Mouse (Mus musculus) left cerebral cortex, postnatal 36 days (tissue): ENCODE data around the gene Thsd7b. TPM values are rescaled to one million over a fixed set of nuclear protein-coding genes. Genes with fewer than 3 reads are reported as not detected.
A peak's percentile ranks its signal among the peaks of the same experiment; 100 is the strongest.

Source experiments
- DNase-seq, 2 experiments: peaks; one replicate each; pipeline ENCODE4 v3.0.0; 2021 to 2022; ENCODE audit warnings: low spot score in 2 of 2, mixed read lengths in 1 of 2
- intact Hi-C: fragments of 180-260 bp; cut with DNase I; formaldehyde crosslinking; loops from one replicate; pipeline ENCODE4 v1.15.1; 2025
- total RNA-seq, 2 experiments: library from RNA; stranded (reverse); gene quantifications; 2 replicates each; pipeline ENCODE4 v1.2.3; 2021

Thsd7b gene
- total RNA-seq, result 1 to 10 TPM; 7.3 to 7.9 TPM

DNA sequence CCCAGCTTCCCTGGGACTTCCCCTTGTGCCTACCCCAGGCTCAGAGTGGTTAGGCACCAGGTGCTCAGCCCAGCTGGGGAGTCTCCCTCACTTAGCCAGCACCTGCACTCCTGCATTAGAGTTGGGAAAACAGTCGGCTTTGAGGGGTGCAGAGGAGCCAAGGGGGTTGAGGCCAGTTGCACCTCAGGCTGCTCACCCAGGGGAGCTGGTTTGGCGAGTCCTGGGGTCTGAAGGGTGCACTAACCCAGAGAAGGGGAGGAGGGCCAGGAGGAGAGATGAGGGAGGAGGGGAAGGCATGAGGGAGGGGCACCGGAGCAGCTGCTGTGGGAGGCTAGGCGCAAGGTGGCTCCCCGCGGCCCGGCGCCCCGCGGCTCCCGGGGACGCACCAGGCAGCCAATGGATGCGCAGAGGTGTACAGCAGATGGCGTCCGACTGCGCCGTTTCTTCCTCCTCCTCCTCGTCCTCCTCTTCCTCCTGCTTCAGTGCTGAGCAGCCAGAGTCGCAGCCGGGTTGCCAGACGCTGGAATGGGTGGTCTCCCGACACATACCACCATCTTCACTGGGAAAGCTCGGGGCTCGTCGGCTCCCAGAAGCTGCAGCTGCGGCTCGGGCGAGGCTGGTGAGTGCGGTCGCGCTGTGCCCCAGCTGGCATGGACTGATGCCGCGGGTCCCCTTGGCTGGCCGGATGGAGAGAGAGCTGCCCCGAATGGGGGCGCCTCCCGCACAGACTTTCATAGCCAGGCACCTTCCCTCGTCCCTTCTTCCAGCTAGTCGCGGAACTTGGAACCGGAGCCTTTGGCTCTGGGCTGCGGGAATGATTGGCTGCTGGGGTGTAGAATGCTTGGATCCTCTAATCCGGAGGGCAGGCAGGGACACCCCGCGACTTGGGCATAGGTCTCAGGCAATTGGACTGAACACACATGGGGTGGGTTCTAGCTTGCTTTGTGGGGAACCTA, at the start of gene Thsd7b:
Gene Thsd7b (plus strand): TSS at position 321 of the 956 bp plus-strand sequence.
- peak; percentile 52 to 56 for DNase-seq
- intact Hi-C loops, result loop anchor here (10.0 kb wide), 1 partner anchor 922 kb away; no protein-coding TSS in a partner anchor

DNA sequence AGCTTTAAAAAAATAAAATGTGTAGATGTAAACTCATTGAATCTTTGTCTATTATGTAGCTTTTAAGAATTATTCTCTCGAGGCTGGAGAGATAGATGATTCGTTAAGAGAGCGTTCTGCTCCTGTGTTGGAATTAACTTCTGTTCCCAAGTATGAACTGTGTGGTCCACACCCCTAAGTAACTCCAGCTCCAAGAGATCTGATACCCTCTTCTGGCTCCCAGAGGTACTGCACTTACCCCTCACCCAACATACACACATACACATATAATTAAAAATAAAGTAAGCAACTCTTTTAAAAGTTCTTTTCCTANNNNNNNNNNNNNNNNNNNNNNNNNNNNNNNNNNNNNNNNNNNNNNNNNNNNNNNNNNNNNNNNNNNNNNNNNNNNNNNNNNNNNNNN, 28.8 kb upstream of the Thsd7b start:
- DNase-seq, result peak in 1 of 2 experiments; percentile 5
- intact Hi-C loops, result loop anchor here (5.0 kb wide), 1 partner anchor 367 kb away; no protein-coding TSS in a partner anchor

DNA sequence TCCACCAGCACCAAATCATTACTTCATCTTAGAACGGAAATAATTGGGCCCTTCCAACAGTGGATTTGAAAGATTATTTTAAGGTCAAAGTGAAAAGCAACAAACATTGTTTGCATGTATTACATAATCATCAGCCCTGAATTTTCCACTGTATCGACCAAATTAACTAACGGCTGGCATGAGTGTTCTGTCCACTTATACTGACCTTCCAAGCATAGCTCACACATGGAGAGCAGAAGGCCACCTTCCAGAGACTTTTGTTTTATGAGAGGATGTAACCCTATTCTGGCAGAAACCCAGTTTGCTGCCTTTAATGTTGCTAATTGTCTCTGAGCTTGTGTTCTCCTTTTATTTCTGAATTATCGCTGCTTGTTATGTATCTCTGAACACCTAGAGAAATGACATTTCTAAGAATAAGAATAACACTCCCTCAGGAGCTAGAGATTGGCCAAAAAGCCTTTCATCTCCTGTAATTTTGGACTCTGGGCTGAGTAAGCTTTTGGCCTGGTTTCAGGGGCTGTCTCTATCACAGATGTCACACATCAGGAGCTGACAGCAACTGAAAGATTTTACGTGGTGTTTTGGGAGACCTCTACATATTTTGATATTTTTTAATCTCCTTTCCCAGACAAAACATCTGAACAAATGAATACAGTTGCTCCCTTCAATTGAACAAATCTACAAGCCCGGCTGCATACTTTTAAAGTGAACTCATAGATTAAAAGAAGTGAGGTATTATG, 22.2 kb upstream of the Thsd7b start:
- intact Hi-C loops, result no loop called here
- no peak for DNase-seq

DNA sequence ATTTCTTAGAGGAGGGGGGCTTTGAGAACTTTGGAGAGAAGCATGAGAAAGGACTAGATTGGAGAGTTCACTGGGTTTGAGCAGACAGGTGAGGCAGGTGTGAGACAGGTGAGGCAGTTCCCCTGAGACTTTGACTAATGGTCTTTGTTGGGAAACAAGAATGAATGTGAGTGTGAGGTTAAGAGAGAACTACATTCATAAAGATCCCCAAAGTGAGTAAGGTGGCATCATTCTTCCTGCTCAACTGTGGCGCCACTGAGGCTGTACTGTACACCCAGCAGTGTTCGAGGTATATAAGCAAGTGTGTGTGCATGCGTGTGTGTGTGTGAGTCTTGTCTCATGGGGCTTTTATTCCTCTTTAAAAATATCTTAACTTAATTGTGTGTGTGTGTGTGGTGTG, 6.4 kb upstream of the Thsd7b start:
- DNase-seq, result no peak
- intact Hi-C loops, result no loop called here

DNA sequence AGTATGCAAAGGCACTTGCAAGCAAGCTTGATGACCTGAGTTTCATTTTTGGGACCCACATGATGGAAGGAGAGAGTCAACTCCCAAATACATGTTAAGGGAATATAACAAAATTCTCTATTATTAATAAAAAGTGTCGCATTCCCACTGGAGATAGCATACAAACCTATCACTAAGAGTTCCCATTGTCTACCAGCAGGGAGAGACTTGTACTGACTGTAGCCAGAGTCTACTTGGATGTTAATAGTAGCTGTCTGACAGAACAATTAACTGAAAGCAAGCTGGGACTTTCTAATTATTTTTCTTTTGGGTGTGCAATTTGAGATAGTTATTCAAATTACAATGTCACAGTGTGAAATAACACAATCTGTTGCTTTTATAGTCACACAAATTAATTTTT, 31.1 kb downstream of the Thsd7b start:
- DNase-seq, result no peak
- intact Hi-C loops, result no loop called here

DNA sequence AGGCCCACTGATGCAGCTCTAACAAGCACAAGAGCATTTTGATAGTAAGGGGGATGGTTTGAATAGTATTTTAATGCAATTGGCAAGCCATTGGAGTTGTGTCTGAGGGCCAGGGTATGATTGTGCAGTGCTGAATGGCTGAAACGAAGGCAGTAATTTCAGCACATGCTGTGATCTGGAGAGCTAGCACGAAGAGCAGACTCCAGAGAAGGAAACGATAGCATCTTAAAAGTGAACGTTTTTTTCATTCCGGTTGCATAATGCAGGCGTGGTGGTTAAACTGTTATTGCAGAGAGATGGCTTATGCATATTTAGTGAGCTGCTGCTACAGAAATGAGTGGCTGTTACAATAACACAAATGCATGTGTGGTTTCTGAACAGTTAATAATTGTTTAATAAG, 51.3 kb downstream of the Thsd7b start:
- intact Hi-C loops, result no loop called here
- DNase-seq, result peak; percentile 6 to 7

DNA sequence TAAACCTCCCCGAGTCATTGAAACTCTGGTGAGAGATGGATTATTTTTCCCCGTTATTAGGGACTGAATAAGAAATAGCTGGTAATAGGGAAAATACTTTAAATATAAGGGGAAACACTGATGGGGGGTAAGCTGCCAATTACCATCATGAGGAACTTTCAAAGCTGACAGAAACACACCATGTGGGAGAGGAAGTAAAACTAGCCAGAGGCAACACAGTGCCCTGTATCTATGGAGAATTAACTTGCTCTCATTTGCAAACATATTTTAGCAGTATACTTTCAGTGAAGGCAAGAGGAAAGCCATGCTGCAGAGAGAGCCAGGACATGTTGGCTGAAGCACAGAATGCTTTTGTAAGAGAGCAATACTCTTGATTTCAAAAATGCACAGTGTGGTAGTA, 51.7 kb downstream of the Thsd7b start:
- no peak for DNase-seq
- intact Hi-C loops, result no loop called here

DNA sequence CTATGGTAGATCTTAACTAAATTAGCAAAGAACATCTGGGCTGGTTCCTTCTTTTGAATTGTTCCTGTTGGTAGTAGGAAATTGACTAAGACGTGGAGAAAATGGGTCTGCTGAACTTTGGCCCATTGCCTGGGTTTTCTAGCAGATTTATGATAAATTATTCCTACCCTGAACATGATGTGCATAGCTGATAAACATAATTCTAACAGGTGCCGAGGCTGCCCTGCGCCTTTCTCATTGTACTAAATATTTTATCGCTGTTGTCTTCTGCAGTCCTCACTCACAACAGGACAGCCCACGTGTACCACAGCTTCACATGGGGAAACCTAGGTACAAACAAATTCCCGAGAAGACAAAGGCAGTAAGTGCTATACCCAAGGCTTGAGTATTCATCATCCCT, 83.5 kb downstream of the Thsd7b start:
- DNase-seq, result no peak
- intact Hi-C loops, result no loop called here

DNA sequence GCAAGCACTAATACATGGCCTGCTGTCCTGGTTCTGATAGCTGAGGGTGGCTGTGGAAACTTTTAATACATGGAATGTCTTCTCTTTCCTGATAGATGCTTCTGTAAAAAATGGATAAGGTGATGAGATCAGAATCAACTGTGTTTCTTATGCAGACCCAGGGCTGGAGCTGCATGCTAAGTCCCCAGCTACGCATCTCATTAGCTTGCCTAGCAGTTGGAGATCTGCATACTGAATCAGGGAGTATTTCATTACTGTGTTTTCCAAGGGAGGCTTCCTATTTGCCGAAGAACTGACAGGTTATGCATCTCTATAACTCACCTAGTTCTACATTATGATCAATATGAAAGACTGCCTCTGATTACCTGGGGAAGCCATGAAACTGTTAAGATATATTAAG, 84.3 kb downstream of the Thsd7b start:
- no peak for DNase-seq
- intact Hi-C loops, result no loop called here

DNA sequence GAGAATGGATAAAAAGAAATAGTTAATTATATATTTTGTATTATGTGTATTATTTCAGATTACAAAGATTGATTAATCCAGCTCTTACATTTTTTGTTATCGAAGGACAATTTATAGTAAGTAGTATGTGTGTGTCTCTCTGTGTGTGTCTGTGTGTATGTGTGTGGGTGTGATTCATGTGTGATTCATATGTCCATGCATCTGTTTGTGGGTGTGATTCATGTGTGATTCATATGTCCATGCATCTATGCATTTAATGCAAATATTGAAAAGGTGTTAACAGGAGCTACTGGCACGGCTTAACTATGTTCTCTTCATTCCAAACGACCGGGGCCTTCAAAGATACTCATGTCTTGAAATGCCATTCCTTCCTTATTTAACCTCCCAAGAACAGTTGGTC, 90.3 kb downstream of the Thsd7b start:
- intact Hi-C loops, result no loop called here
- no peak for DNase-seq

DNA sequence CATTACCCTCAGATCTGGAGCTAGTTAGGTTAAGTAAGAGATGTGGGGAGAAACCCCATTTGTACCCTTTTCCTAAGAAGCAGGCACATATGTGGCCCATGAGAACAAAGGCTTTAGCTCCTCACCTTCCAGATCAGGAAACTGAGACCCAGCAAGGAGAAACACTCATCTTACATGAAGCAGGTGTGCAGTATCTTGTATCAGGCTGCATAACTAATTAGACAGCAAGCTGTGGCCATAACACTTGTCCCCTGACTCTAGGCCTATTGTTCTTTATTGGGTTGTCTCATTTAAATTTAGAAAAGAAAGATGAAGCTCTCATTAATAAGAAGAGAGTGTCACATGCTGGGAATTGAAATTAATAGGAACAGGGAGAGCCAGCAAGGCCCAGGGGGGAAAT, 91.7 kb downstream of the Thsd7b start:
- DNase-seq, result no peak
- intact Hi-C loops, result no loop called here

DNA sequence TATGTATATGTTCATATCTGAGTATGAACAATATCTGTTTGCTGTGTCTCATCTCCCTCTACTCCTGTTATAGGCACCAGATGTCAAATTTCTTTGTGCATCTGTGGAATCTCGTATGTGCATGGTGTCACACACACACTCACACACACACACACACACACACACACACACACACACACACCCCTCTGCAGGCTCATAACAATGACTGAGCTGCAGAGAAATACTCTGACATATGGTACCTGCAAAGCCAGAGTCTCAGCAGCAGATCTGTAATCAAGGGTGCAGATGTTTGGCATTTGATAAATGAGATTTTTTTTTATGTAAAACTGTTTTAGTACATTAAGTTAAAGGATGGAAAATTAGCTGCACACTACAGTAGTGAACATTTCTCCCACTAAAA, 92.5 kb downstream of the Thsd7b start:
- DNase-seq, result no peak
- intact Hi-C loops, result no loop called here

DNA sequence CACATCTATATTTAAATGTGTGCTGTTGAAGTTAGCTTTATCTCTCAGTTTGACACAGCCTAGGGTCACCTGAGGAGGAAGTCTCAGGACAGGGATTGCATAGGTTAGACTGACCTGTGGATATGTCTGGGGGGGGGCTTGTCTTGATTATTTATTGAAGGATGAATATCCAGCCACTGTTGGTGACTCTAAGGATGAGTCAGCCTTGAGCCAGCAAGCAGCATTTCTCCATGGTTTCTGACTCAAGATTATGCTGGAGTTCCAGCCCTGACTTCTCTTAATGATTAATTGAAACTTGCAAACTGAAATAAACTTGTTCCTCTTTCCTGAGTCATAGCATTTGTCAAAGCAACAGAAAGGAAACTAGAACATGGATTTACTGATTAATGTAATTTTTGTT, 113.4 kb downstream of the Thsd7b start:
- no peak for DNase-seq
- intact Hi-C loops, result no loop called here

DNA sequence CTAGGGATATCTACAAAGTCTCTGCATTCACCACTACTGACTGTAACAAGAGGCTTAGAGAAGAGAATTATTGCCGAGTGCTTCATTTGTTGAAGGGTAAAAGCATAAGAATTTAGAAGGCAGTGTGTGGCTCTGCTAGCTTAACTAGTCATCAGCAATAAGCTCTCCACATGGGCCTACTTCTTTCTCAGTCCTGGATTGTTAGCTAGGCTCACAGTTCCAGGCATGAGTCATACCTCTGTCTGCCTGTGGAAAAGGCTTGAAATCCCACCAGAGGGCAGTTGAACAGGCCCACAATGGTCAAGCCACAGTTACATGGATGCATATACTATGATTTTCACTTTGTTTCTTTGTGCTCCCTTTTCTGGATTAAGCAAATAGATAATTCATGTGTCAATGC, 138.5 kb downstream of the Thsd7b start:
- intact Hi-C loops, result no loop called here
- no peak for DNase-seq

DNA sequence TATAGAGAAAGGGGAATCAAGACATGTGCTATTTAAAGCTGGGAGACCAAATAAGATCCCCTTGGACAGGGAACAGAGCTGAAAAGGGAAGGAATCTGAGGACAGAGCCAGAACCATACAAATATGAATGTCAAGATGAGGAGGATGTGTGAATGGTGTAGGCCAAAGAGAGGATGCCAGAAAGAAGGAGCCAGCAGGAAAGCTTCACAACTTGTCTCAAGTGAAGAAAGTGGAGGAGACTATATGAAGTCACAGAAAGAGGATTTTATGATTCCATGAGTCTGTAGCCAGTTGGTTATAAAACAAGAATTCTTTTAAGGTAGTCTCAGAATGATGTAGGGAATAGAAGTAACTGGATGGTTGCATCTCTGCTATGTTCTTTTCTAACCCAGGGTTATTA, 148.5 kb downstream of the Thsd7b start:
- DNase-seq, result peak; percentile 12 to 26
- intact Hi-C loops, result loop anchor here (5.0 kb wide), 1 partner anchor 56 kb away; no protein-coding TSS in a partner anchor

DNA sequence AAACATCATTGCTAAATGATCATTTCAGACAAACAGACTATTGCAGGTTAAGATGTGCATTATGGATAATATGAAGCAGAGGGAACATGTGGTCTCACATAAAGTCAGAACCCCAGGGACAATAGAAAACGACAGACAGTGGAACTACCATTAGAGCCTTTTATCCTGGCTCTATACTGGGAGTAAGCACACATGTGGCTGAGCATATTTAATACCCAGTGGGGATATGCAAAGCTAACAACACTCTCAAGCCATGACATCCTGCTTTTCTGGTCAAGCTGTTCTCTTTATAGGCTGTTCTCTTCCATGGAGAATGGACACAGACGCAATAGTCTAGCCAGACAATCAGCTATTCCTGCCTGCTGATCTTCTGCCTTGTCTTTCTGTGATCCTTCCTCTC, 191.3 kb downstream of the Thsd7b start:
- intact Hi-C loops, result no loop called here

DNA sequence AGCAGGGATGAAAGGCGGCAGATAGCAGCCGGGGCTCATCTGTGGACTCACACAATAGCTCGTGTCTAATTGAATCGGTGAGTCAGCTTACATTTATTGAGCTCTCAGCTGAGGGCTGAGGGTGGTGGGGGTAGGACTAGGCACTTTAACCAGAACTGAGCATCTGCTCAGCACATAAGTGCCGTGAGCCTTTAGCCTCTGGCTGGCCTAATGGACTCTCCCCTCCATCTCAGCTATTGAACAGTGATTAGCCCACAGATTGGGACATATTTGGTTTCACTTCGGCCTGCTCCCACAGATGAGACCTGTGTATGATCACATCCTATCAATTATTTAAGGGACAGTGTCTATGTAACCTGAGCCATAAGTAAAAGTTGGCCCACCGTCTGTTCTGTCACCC, 200.4 kb downstream of the Thsd7b start:
- intact Hi-C loops, result no loop called here

More for the DNA sequence above, 191.3 kb downstream of the Thsd7b start:
- no peak for DNase-seq

DNA sequence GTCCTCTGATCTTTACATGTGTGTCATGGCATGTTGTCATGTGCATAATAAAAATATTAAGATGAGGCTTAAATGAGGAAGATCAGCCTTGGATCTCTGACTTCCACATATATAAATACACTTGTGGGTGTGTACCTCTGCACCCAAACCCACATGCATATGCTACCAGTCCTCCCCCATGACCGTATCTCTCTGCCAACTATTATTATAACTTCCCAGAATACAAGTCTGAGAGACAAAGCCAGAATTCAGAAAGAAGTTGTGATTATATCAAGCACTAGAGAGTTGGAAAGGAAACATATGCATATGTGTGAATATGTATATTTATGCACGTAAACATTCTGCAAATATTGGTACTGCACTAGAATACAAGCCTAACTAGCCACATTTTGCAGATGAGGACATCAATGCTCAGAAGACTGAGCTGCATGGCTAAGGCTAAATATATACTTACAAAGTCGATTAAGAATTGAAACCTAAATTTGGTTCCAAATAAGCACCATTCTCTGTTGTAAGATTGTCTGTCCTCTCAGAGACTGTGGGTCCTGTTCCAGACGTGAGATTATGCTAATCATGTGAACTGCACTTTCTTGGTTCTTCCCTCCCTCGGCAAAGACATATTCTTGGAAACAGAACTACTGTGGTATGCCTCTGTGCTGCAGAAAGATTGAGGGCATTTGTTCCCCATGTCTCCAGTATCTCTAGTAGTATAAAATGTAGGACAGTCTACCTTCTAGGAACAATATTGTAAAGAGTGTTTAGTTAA, 211.3 kb downstream of the Thsd7b start:
- intact Hi-C loops, result no loop called here
- DNase-seq, result no peak

More for the DNA sequence above, 200.4 kb downstream of the Thsd7b start:
- no peak for DNase-seq

DNA sequence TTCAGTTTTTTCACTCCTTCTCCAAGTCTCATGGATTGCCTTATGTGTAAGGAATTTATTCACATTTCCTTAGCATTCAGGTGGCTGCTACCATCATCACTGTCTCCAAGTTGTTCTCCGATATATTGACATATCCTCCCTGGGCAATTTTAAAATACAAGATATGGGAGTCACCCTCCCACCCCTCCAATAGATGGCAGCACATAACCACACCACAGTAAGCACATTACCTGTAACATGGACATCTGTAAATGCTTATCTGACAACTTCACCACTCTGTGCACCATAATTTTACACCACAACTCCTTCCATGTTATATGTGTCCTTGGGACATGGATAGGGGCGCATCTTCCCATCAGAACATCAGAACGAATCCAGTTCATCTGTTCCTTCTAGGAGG, 218.0 kb downstream of the Thsd7b start:
- intact Hi-C loops, result loop anchor here (5.0 kb wide), 1 partner anchor 701 kb away; no protein-coding TSS in a partner anchor
- no peak for DNase-seq

DNA sequence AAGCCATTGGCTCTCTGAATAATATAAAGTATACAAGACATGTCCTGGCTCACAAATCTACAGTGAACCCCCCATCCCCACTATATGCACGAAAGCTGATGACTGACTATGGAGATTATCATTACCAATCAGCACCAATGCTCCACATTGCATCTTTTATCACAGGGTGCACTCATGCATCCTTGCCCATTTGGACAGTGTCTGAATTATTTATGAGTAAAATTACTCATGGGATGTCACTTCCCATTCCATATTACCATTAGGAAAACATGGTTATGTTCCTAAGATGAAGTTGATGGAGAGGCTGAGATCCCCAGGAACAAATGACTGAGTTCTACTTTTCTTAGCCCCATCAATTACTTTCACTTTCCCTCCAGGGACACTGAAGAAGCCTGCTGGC, 220.8 kb downstream of the Thsd7b start:
- intact Hi-C loops, result loop anchor here (5.0 kb wide), 1 partner anchor 698 kb away; no protein-coding TSS in a partner anchor
- no peak for DNase-seq
